Mouse (Mus musculus) thymus, adult 2 months (tissue): ENCODE measurements around the gene Gm28434. TPM values are rescaled to one million over a fixed set of nuclear protein-coding genes. Genes with fewer than 3 reads are reported as not detected.

ENCODE experiments used
- DNase-seq: peaks from one replicate; pipeline ENCODE4 v3.0.0; 2021
- H3K27ac ChIP-seq: fragments of 200-500 bp; 2 replicates; pipeline ENCODE4 v1.5.1; 2012; ENCODE audit warnings: low read length, control low read depth; ENCODE audit not compliant: control insufficient read depth, insufficient read depth
- H3K27me3 ChIP-seq: fragments of 200-500 bp; 2 replicates; pipeline ENCODE4 v1.6.1; 2012; ENCODE audit warnings: mild to moderate bottlenecking, low read length, moderate library complexity, mixed read lengths; ENCODE audit not compliant: control insufficient read depth, insufficient read depth
- H3K36me3 ChIP-seq: fragments of 200-500 bp; 2 replicates; pipeline ENCODE4 v1.6.1; 2012; ENCODE audit warnings: mild to moderate bottlenecking, low read length, moderate library complexity; ENCODE audit not compliant: control insufficient read depth, insufficient read depth
- H3K4me1 ChIP-seq: fragments of 200-500 bp; replicated peaks from 2 replicates; pipeline ENCODE4 v1.6.1; 2012; ENCODE audit warnings: low read length; ENCODE audit not compliant: control insufficient read depth, insufficient read depth
- H3K4me3 ChIP-seq: fragments of 200-500 bp; 2 replicates; pipeline ENCODE4 v1.5.1; 2012; ENCODE audit warnings: mild to moderate bottlenecking, low read length, control low read depth, moderate library complexity; ENCODE audit not compliant: control insufficient read depth, insufficient read depth
- CTCF ChIP-seq: fragments of 200-500 bp; IDR thresholded peaks from 2 replicates; pipeline ENCODE4 v1.5.1; 2012; ENCODE audit warnings: mild to moderate bottlenecking, control low read depth, low read length, moderate library complexity, borderline replicate concordance; ENCODE audit not compliant: control insufficient read depth, poor library complexity, insufficient read depth; ENCODE audit errors: extremely low read depth
- POLR2A ChIP-seq: fragments of 200-500 bp; IDR thresholded peaks from 2 replicates; pipeline ENCODE4 v1.6.1; 2012; ENCODE audit warnings: mild to moderate bottlenecking, low read length, control low read depth, moderate library complexity; ENCODE audit not compliant: control insufficient read depth, poor library complexity, insufficient read depth; ENCODE audit errors: extremely low read depth
- WGBS: fragments of 180-500 bp; shearing (Covaris S2); methylation state at CpG from one replicate; pipeline ENCODE4 v1.1.7; 2018; 5-methylcytosine and 5-hydroxymethylcytosine counted together
- polyA plus RNA-seq: library from polyadenylated mRNA; depleted of rRNA; stranded (reverse); fragments of >200 nt; gene quantifications from 2 replicates; pipeline ENCODE4 v1.2.3, GENCODE M21; 2012; rRNA removed

The Gm28434 gene
- not detected in 2 replicates for polyA plus RNA-seq

GRCm38 (mm10) chr5:87969201-87969600, at the start of gene Gm28434, which contains the start of gene 2310003L06Rik:
Gene Gm28434, plus strand, starts transcription at chr5:87969517.
Gene 2310003L06Rik, plus strand, starts transcription at chr5:87969459.
- H3K27me3 ChIP-seq: no peaks in the 10 kb centered on the region
- no peak within 1 kb of the TSS for H3K27ac ChIP-seq
- no peaks in the 10 kb centered on the region for H3K4me1 ChIP-seq
- TF ChIP-seq POLR2A: no peak
- no peak for TF ChIP-seq CTCF
- no peaks in the 10 kb centered on the region for H3K36me3 ChIP-seq
- H3K4me3 ChIP-seq: no peak within 1 kb of the TSS
- WGBS: 54% methylated on average over 2 of the region's 2 CpGs
- no peak for DNase-seq

GRCm38 (mm10) chr5:87925372-87925771, 43.9 kb upstream of the Gm28434 start, which contains the start of gene Csn3:
Gene Csn3, plus strand, starts transcription at chr5:87925579.
- 63% methylated on average over 5 of the region's 5 CpGs for WGBS
- no peak for DNase-seq
- no peaks in the 10 kb centered on the region for H3K4me1 ChIP-seq
- H3K27ac ChIP-seq: no peak within 1 kb of the TSS
- H3K4me3 ChIP-seq: no peak within 1 kb of the TSS
- no peak for TF ChIP-seq POLR2A
- TF ChIP-seq CTCF: no peak
- H3K27me3 ChIP-seq: no peaks in the 10 kb centered on the region
- H3K36me3 ChIP-seq: no peaks in the 10 kb centered on the region

GRCm38 (mm10) chr5:87931603-87932002, 37.7 kb upstream of the Gm28434 start:
- Histone ChIP-seq H3K4me1 (no peaks in the 10 kb centered on the region), H3K27me3 (no peaks in the 10 kb centered on the region), H3K4me3 (no peak overlapping the region), H3K27ac (no peak overlapping the region), H3K36me3 (no peaks in the 10 kb centered on the region)
- DNase-seq: no peak
- TF ChIP-seq CTCF (no peak), POLR2A (no peak)
- 60% methylated on average over 1 of the region's 1 CpGs for WGBS

GRCm38 (mm10) chr5:87940752-87941151, 28.6 kb upstream of the Gm28434 start:
- DNase-seq: no peak
- no peaks in the 10 kb centered on the region for H3K4me1 ChIP-seq
- H3K27me3 ChIP-seq: no peaks in the 10 kb centered on the region
- H3K36me3 ChIP-seq: no peaks in the 10 kb centered on the region
- no peak overlapping the region for H3K27ac ChIP-seq
- TF ChIP-seq POLR2A (no peak), CTCF (no peak)
- WGBS: 60% methylated on average over 3 of the region's 3 CpGs
- no peak overlapping the region for H3K4me3 ChIP-seq

GRCm38 (mm10) chr5:87942515-87942914, 26.8 kb upstream of the Gm28434 start:
- Histone ChIP-seq H3K4me3 (no peak overlapping the region), H3K4me1 (no peaks in the 10 kb centered on the region), H3K27ac (no peak overlapping the region), H3K36me3 (no peaks in the 10 kb centered on the region), H3K27me3 (no peaks in the 10 kb centered on the region)
- no peak for TF ChIP-seq POLR2A
- TF ChIP-seq CTCF: no peak
- DNase-seq: no peak

GRCm38 (mm10) chr5:87951836-87952235, 17.5 kb upstream of the Gm28434 start:
- H3K4me1 ChIP-seq: no peaks in the 10 kb centered on the region
- TF ChIP-seq POLR2A: no peak
- no peak for TF ChIP-seq CTCF
- H3K27me3 ChIP-seq: no peaks in the 10 kb centered on the region
- H3K36me3 ChIP-seq: no peaks in the 10 kb centered on the region
- no peak for DNase-seq
- no peak overlapping the region for H3K4me3 ChIP-seq
- no peak overlapping the region for H3K27ac ChIP-seq

GRCm38 (mm10) chr5:87979139-87979538, 9.8 kb downstream of the Gm28434 start, which contains the start of gene Cabs1:
Gene Cabs1, plus strand, starts transcription at chr5:87979439.
- no peak within 1 kb of the TSS for H3K27ac ChIP-seq
- H3K4me3 ChIP-seq: no peak within 1 kb of the TSS
- WGBS: 90% methylated on average over 3 of the region's 3 CpGs
- no peaks in the 10 kb centered on the region for H3K27me3 ChIP-seq
- H3K36me3 ChIP-seq: no peaks in the 10 kb centered on the region
- TF ChIP-seq POLR2A (no peak), CTCF (no peak)
- no peak for DNase-seq
- no peaks in the 10 kb centered on the region for H3K4me1 ChIP-seq
